Mouse (Mus musculus): ENCODE data around the gene Antxr1.
A peak's percentile ranks its signal among the peaks of the same experiment; 100 is the strongest.

Antxr1 gene

DNA sequence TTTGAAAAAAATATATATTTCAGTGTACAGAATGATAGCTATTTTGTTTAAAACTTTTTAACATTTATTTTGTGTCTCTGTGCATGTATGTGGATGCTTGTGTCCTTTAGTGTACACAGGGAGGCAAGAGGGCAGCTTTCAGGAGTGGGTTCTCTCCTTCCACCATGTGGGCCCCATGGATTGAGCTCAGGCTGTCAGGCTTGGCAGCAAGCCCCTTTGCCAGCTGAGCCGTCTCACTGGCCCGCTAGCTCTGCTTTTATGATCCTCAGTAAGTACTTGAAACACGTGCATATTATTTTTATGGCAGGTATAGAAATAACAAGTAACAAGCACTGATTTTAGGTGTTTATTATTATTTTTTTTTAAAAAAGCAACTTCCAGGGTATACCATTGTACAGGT, 202.1 kb downstream of the Antxr1 start:
- DNase-seq, result no peak

DNA sequence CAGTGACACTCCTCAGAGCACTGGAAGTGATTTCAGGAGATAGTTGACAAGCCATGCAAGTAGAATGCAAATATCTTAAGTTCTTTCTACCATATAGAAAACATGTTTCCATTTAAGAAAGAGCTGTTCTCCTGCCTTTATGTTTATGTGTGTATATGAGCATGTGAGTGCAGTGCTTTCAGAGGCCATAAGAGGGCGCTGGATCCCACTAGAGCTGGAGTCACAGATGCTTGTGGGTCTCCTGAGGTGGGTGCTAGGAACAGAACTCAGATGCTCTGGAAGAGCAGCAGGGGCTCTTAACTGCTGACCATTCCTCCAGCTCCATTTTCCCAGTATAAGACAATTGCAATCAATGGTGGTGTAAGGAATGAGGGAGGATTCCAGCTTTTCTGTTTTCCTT, 204.5 kb downstream of the Antxr1 start:
- DNase-seq, result no peak

DNA sequence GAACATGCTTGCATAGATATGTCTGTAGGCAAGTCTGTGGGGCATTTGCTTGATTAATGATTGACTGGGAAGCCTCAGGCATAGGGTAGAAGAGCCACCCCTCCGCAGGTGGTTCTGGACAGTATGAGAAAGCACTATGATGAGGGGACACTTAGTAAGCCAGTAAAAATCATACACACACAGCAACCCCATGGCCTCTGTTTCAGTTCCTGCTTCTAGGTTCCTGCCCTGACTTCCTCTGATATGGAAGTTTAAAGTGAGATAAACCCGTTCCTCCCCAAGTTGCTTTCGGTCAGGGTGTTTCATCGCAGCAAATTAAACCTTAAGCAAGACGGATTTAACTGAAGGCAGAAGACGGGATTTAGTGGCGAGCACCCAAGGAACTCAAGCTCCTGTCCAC, 205.0 kb downstream of the Antxr1 start:
- DNase-seq, result no peak

DNA sequence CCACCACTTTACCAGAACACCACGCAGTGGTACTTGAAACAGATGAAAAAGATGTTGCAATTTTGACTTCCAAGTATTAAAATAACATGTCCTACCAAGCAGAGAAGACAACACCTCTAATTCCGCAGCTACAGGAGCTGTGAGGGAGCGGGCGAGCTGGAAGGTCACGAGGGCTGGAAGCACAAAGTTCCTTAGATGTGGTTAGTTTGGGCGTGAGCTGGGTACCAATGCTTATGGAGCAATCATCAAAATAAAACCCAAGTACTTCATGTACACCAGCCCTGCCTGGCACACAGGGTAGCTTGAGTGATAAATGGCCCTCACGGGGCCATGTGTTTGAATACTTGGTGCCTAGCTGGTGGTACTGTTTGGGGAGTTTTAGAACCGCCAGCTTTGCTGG, 205.8 kb downstream of the Antxr1 start:
- DNase-seq, result no peak

DNA sequence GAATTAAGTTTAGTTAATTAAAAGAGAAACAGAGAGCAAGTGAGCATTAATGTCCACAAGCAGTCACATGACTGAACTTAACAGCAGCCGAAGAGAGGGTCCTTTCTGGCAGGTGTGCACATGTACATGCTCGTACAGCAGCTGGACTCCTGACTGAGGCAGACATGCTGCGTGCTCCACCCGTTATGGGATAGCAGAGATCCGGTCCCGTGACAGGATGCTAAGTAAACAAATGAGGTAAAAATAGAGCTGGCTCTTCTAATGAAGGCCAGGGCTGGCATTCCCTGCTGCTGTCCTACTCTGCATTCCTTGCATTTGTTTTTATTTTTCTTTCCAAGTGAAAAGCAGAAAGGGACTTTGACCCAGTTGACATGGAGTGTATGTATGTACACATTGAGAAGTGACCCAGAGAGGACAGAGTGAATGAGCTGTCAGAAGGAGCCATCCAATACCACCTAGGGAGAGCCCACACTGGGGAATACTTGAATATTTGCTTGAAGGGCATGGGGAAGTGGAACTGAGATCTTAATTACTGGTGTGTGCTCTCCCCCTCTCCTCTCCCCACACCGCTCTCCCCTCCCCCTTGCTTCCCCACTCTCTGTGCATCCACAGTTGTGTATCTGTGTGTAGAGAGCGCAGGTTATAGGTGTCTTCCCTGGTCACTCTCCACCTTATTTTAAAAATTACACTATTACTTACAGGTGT, 208.4 kb downstream of the Antxr1 start:
- DNase-seq, result no peak

DNA sequence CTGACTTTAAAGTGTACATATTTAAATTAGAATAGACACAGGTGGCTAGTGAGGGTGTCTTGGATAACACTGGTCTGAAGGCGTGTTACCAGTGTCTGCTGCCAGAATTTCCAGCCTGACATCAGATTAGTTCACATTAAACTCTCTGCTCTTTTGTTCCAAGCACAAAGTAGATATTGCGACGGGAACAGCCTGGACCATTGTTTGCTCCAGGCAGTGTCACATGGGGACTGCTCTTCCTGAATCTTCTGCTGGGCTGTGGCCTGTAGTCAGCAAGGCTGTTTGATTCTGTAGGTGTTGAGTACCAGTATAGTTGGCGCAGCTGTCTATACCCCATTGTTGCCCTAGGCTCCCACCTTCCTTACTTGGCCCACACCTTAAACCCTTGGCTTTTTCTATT, 211.6 kb downstream of the Antxr1 start:
- no peak for DNase-seq

DNA sequence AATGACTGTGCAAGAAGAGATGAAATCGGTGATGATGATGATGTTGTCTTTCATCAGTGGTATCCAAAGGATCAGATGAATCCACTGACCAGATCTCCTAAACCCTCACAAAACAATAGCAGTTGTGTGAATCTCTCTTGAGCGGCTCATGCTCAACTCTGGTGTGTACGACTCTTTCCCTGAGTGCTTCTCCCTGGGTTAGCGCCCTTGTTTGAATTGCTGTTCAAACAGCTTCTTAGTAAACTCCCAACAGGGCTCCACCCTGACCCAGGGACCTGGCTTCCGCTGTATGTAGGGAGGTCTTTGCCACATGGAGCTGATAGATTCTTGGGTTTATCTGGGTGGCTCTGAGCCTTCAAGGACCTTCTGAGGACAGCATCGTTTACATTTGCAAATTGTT, 212.2 kb downstream of the Antxr1 start:
- DNase-seq, result no peak

DNA sequence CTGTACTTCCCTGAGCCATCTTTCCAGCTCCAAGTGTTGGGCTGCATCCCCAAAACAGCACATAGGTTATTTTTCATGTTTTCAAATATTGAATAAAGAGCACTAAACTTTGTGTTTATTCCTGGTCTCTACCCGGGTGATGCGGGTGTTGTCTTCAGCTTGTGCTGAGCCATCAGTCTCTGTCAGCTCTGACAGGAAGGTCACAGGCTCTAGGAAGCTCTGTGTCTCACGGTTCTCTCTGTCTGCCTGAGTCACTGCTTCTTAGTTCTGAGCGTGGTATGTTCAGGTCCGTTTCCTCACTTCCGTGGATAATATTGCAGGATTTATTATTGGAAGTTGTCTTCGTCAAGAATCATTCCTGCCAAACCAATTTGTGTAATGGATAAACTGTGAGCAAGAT, 213.7 kb downstream of the Antxr1 start:
- DNase-seq, result no peak

DNA sequence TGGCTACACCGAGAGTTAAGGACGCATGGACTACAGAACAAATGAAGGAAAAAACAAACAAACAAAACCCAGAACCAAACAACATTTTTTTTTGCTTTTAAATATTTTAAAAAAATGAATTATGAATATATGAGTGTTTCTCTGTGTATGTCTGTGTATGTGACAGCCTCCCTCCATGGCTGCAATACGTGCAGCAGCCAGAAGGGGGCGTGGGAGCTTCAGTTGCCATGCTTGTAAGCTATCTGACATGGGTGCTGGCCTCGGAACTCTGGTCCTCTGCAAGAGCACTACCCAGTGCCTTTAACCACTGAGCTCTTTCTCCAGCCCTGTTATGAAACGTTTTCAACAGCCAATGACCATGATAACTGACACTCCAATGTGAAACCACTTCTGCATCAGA, 215.0 kb downstream of the Antxr1 start:
- DNase-seq, result no peak

DNA sequence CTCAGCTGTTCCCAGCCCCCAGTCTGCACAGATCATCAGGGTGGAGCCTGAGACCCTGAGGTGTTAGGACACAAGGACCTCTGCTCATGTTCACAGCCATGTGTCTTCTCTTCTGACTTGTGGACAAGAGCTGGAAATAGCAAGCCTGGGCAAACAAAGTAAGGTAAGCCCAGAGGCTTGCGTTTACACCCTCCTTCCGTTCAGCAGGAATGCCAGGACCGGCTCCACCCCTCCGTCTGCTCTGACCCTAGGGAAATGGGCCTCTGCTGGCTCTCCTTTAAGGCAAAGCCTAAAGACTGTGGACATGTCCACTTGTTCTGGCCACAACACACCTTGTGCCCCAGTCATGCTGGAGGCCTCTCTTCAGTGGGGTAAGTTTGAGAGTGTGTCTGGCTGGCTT, 215.6 kb downstream of the Antxr1 start:
- no peak for DNase-seq

DNA sequence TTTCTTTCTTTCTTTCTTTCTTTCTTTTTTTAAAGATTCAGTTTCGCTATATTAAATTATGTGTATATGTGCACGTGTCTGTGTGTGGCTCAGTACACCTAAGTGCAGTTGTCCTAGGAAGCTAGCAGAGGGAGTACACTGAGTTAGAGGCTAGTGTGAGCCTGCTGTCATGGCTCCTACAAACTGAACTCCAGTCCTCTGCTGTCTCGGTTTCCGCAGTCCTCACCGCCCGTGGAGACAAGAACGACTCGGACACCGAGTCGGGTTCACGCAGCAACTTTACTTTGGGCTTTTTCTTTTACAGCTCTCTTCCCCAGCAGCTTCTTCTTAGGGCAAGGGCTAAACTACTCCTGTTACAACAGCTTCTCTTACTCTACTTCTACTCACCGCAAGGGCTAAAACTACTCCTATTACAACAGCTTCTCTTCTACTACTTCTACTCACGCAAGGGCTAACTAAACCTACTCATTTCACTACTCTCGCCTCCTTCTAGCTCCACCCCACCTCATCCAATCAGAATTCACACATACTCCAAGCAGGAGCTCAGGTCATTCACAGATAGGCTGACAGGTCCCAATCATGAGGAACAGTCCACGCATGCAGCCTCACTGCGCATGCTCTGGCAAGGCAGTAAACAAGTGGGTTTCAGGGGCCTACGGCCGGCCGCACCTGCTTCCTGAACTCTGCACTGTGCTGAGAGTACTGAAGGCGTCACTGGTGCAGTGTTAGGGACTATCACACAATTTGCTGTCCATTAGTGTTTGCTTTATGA, 216.4 kb downstream of the Antxr1 start:
- DNase-seq, result no peak

DNA sequence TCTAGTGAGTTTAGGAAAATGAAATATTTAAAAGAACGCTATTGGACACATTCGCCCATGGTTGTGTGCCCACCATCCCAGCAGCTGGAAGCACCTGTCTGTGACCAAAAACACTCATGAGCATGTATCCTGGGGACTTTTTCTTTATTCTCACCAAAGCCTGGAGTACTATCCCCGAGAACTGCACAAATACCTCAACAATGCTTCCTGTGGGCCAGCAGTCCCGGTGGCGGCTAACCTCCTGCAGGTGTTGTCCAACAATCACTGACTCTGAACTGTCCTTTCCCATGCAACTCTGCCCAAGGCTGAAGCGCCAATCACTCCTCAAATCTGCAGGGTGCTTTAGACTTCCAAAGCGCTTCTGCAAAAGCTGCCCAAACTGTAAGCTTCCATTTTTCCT, 219.0 kb downstream of the Antxr1 start:
- DNase-seq, result no peak

DNA sequence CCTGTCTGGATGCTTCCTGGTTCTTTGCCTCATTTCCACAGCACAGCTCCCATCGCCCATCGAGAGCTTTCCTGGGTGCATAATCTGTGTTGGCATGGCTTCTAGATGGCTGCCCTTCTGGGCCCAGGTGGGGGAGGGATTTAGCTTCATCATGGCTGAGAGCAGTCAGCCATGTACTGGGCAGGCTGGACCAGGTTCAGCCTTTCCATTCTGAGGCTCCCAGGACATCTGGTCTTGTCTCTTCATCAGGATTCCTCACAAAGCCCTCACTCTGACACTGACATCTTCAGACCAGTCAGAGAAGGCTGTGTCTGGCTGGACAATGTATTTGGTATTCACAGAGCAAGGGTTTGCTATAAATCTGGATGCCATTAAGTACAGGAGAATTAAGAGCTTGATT, 219.6 kb downstream of the Antxr1 start:
- DNase-seq, result no peak

DNA sequence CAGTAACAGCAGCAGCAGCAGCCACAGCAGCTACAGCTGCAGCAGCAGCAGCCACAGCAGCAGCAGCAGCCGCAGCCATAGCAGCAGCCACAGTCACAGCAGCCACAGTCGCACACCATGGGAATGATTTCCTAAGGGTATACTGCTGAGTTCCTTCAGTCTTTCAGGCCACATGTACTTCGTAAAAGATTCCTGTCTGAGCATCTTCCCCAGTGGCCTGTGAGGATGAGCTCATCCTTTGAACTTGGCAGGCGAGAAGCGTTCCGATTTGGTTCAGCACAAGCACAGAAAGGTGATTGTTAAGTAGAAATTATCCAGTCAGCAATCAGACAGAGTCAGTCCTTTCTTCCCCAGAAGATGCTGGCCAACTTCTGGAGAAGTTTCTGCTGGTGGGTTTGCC, 223.5 kb downstream of the Antxr1 start:
- no peak for DNase-seq

DNA sequence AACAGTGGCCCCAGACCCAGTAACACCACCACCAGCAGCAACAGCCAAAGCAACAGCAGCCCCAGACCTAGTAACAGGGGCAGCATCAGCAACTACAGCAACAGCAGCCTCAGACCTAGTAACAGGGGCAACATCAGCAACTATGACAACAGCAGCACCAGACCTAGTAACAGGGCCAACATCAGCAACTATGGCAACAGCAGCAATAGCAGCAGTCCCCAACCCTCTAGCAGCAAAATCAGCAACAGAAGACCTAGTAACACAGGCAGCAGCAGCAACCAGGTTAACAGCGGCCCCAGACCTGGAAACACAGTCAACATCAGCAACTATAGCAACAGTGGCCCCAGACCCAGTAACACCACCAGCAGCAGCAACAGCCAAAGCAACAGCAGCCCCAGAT, 224.1 kb downstream of the Antxr1 start:
- no peak for DNase-seq

DNA sequence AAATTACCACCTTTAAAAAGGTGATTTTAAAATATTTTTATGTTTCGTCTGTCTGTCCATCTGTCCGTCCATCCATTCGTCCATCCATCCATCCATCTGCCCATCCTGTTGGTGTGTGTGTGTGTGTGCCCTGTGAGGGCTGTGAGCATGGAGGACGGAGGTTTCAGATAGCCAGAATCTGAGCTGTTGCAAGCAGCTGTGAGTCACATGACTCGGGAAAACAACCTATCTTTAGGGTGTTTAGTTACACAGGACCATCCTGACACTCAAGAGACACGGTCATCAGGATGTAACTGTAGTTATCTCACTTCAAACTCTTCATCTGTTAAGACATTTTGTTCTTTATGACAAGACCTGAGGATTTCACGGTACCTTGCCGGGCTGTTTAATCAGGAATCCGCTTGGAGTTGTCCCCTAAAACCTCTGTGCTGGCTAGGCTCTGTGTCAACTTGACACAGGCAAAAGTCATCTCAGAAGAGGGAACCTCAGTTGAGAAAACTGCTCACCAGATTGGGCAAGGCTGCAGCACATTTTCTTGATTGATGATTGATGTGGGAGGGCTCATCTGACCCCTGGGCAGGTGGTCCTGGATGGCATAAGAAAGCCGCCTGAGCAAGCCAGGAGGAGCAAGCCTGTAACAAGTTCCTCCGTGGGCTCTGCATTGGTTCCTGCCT, 231.4 kb downstream of the Antxr1 start, which contains the start of gene D6Ertd527e:
TSS of gene D6Ertd527e (plus strand) at position 624 of the 674 bp plus-strand sequence.
- DNase-seq, result no peak

DNA sequence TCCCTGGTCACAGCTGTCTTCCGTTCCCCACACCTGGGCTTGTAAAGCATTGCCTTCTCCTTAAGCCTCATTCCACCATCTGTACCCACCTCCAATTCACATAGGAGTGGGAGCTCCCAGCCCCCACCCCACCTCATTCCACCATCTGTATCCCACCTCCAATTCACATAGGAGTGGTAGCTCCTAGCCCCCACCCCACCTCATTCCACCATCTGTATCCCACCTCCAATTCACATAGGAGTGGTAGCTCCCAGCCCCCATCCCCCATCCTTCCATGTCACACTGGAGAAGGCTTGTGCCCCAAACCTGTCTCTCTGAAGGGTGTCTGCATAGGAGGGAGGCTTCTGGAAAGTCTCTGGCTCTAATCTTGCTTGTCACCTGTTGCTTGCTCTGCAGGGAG, 232.3 kb downstream of the Antxr1 start:
- DNase-seq, result no peak

DNA sequence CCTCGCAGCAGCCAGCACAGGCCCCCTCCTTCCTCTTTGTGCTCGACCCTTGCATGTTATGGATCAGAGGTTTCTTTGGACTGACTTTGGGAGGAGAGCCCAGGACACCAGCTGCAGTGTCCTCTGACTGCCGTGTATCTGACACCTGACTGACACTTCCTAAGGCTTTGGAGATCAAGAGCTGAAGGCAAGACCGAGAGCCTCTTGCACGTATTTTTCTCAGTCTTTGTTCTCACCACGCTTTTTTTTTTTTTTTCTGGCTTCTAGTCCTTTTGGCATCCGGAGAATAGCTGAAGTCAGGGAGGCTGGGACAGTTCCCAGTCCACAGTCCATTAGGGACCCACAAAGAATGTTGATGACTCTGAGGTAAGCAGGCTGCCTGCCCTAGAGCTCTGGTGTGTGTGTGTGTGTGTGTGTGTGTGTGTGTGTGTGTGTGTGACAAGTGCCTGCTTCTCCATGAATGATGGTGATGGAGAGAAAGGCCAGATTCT, 233.2 kb downstream of the Antxr1 start:
- DNase-seq, result no peak

DNA sequence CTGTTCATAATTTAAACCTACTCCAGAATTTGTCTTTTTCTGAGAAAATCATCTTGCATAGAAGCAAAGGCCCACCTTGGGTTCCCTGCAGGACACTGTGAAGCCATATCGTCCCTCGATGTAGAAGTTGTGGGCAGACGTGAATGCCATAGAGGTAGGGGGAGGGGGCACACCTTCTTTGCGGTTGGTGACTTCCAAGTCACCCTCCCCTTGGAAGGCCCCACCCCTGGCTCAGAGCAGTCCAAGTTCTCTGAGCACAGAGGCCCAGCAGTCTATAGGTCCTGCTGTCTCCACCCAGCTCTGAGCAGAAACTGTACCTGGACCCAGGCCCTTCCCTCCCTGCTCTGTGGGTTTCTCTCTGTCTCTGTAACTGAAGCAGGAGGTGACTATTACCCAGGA, 233.7 kb downstream of the Antxr1 start:
- DNase-seq, result no peak

DNA sequence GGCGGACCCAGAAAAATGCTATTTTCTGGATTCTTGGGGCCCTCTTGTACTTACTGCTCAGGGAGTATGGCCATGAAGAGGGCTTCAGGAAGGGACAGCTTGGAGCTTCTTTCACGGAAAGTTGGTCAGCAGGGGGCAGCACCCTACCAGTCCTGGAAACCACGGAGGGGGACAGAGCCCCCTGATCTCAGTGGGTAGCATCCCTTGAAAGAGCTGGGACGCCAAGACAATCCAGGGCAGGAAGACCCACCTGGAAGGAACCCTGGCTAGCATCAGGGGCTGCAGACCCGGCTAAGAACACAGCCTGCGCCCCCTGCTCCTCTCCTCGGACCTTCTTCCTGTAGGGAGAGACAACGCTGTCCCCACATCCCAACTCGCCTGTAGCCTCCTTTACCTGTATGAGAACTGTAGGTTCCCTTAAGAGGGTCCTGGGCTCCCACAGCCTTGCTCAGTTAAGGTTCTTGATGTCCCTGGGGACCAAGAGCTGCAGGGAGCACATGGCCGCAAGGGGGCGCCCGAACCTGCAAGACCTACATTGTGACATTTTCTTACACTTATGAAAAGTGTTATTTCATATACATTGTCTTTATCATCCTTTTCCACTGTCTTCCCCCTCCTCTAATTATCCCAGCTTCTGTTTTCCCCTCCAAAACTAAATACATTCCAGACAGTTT, 234.2 kb downstream of the Antxr1 start:
- peak; percentile 63 for DNase-seq

DNA sequence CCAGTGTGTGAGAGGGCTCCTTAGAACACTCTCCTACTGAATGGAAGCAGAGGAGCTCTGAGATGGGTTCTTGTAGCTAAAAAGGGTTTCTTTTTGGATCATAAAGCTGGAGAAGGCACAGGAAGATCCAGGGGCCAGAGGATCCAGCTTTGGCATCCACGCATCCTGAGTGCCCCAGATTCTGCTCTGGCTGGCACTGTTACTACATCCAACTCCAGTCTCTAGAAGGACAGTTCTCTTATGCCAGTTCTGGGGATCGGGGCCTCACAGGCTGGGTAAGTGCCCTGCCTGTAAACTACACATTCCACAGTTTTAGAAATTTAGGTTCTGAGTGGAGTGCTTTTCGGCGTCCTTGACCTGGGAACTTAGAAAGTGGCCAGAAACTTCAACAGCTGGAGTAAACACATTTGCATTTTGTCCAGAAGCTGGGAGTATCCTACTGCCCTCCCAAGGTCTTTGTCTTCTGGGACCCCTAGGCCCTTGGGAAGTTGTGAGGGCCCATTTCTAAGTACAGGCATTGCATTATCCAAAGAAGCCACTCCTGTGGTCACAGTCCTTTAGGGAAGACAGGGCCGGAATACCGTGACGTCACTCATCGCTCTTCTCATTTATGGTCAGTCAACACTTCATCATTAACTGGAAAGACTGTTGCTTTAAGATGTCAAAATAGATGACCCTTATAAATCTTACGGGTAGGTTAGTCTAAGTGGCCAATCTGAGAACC, 235.2 kb downstream of the Antxr1 start:
- DNase-seq, result peak; percentile 15

DNA sequence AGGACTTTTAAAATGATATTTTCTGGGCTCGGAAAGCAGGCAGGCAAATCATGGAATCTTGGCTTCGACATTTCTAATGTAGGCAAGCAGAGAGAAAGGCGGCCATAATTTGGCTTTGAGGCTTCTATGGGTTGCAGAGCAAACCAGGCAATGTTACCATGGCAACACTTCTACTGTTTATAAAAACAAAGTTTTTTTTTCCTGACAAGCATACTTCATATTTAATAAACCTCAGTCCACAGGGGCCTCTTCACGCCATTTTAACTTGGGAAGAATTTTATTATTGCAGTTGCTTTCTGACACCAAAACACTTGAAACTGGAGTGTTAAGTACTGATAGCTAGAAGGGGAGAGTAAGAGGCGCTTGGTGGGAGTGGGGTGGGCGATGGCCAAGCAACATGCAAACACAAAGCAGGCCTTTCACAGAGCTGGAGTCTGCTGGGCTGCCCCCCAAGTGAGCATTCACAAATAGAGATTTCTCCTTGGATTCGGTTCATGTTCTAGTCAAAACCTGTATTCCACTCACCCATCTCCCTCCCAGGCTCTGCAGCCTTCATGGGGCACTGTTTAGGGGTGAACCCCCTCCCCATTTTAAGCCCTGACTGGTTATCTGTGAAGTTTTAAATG, 235.8 kb downstream of the Antxr1 start:
- DNase-seq, result peak; percentile 15

Measured in cerebellum, adult 9-11 months (tissue).